Mouse (Mus musculus) intestine, embryonic 16.5 days (tissue): ENCODE measurements around the gene Lrrc51. TPM values are rescaled to one million over a fixed set of nuclear protein-coding genes. Genes with fewer than 3 reads are reported as not detected.
"Not testable (repeated sequence)": the region's sequence is repeated elsewhere in the genome, so short reads cannot be mapped to it uniquely, and the experiment has no call there.

Experiments used
- ATAC-seq: fragments of 200-750 bp; cut with Nextera tagmentation; 2 replicates; pipeline ENCODE4 v1.8.0; 2017; ENCODE audit warnings: moderate TSS enrichment, moderate library complexity
- H3K27ac ChIP-seq: fragments of 300-500 bp; sonication (generic); 2 replicates; pipeline ENCODE4 v1.5.1; 2014; ENCODE audit warnings: mild to moderate bottlenecking, low read length
- H3K27me3 ChIP-seq: fragments of 300-500 bp; sonication (generic); replicated peaks from 2 replicates; pipeline ENCODE4 v1.6.1; 2014; ENCODE audit warnings: low read length, control low read depth, mixed read lengths; ENCODE audit not compliant: control insufficient read depth, insufficient read depth
- H3K36me3 ChIP-seq: fragments of 300-500 bp; sonication (generic); 2 replicates; pipeline ENCODE4 v1.6.1; 2014; ENCODE audit warnings: low read length, control low read depth; ENCODE audit not compliant: control insufficient read depth, insufficient read depth
- H3K4me1 ChIP-seq: fragments of 300-500 bp; sonication (generic); 2 replicates; pipeline ENCODE4 v1.6.1; 2014; ENCODE audit warnings: low read length, control low read depth, mixed read lengths; ENCODE audit not compliant: control insufficient read depth, insufficient read depth
- H3K4me2 ChIP-seq: fragments of 300-500 bp; sonication (generic); 2 replicates; pipeline ENCODE4 v1.6.1; 2014; ENCODE audit warnings: low read depth, low read length, control low read depth
- H3K4me3 ChIP-seq: fragments of 300-500 bp; sonication (generic); 2 replicates; pipeline ENCODE4 v1.5.1; 2014; ENCODE audit warnings: mild to moderate bottlenecking, low read length
- H3K9ac ChIP-seq: fragments of 300-500 bp; sonication (generic); 2 replicates; pipeline ENCODE4 v1.6.1; 2014; ENCODE audit warnings: low read depth, low read length
- H3K9me3 ChIP-seq: fragments of 300-500 bp; sonication (generic); 2 replicates; pipeline ENCODE4 v1.6.1; 2016; ENCODE audit warnings: low read length, control low read depth; ENCODE audit not compliant: control insufficient read depth
- WGBS: fragments of 180-500 bp; shearing (Covaris S2); extraction: QIAGEN DNeasy Blood & Tissue Kit; methylation state at CpG from one replicate; pipeline ENCODE4 v1.1.7; 2014; 5-methylcytosine and 5-hydroxymethylcytosine counted together
- polyA plus RNA-seq: library from polyadenylated mRNA; unstranded; fragments of >200 nt; fragmentation: Nextera tagmentation; extraction: Ambion mirVana; gene quantifications from 2 replicates; pipeline ENCODE4 v1.2.1, GENCODE M21; 2015

Lrrc51 gene
- polyA plus RNA-seq, 1 experiment from 2014 or later: 10.1 TPM

DNA sequence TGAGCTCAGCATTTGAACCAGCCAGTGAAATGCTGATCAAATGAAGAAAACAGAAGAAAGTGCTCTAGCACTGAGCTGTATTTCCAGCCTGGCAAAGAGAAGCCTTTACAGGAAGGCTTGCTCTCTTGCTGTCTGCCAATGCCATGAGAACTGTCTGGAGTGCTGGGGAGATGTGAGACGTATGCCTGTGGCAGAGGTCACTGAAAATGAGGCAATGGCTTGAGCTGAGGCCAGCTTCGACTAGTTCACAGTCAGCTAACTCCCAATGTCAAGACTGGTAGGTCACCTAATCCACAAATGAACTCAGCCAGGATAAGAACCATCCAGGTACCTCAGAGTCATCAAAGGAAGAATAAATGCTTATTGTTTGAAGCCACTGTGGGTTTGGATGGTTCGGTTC, 5.6 kb downstream of the Lrrc51 start:
- H3K4me3 ChIP-seq: no peak overlapping the region

DNA sequence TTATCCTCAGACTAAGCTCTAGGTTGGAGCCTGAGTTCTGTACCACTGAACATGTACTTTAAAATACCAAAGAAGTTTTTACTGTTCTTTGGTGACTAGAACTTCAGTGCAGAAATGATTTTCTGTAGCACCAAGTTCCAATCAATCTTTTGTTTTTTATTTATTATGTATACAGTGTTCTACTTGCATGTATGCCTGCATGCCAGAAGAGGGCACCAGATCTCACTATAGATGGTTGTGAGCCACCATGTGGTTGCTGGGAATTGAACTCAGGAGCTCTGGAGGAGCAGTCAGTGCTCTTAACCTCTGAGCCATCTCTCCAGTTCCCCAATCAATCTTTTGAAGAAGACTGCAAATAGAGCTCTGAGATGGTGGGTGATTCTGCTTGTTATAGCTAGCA, 7.8 kb downstream of the Lrrc51 start:
- not testable (repeated sequence) for H3K27me3 ChIP-seq, H3K27ac ChIP-seq, H3K9me3 ChIP-seq, H3K4me3 ChIP-seq, H3K9ac ChIP-seq, ATAC-seq, H3K4me1 ChIP-seq, H3K36me3 ChIP-seq, H3K4me2 ChIP-seq

More for the DNA sequence above, 5.6 kb downstream of the Lrrc51 start:
- Histone ChIP-seq H3K36me3 (no peaks in the 10 kb centered on the region), H3K4me2 (no peak overlapping the region), H3K9ac (no peak overlapping the region), H3K4me1 (peaks cover 7% of the 10 kb centered on the region), H3K27me3 (no peaks in the 10 kb centered on the region), H3K27ac (no peak overlapping the region), H3K9me3 (no peaks in the 10 kb centered on the region)
- no peak for ATAC-seq
- WGBS: 83% methylated on average over 3 of the region's 3 CpGs

DNA sequence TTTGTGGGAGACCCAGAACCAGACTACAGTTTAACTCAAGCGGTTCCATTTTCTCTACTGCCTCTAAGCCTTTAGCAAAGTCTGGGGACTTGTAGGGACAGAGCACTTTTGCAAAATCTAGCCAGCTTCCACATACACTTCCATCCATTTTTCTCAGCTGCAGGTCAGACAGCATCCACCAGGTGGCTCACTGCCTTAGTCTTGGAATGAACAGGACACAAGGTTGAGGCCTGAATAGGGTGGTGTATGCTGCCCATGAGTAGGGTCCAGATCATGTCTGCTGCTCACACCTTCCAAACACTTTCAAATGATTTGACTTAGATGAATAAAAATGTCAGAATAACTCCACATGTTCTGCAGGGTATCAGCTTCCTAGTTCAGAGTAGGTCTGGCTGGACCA, 15.6 kb downstream of the Lrrc51 start:
- WGBS: 16% methylated on average over 1 of the region's 1 CpGs
- H3K9ac ChIP-seq: no peak overlapping the region

DNA sequence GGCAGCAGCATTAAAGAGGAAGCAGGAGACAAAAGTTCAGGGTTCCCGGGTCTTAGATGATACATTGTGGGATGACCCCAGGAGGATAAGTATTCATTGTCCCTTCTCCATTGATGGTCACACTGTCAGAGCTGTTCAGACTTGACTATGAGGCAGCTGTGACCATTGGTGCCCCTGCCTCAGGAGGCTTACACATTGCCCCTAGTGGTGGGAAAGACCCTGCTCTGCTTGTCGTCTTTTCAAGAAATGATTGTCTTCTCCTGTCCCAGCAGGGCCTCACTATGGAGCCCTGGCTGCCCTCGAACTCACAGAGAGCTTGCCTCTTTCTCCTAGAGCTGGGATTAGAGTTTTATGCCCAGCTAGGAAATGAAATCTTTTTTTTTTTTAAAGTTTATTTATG, 21.7 kb downstream of the Lrrc51 start:
- H3K9ac ChIP-seq: no peak overlapping the region
- no peaks in the 10 kb centered on the region for H3K27me3 ChIP-seq
- no peaks in the 10 kb centered on the region for H3K9me3 ChIP-seq
- no peak overlapping the region for H3K27ac ChIP-seq
- peaks cover 11% of the 10 kb centered on the region for H3K4me1 ChIP-seq
- WGBS: 71% methylated on average over 3 of the region's 3 CpGs
- peaks cover 18% of the 10 kb centered on the region for H3K36me3 ChIP-seq
- no peak overlapping the region for H3K4me2 ChIP-seq
- no peak for ATAC-seq
- H3K4me3 ChIP-seq: no peak overlapping the region

More for the DNA sequence above, 15.6 kb downstream of the Lrrc51 start:
- Histone ChIP-seq H3K9me3 (no peaks in the 10 kb centered on the region), H3K4me3 (no peak overlapping the region), H3K27ac (no peak overlapping the region), H3K27me3 (no peaks in the 10 kb centered on the region), H3K4me2 (no peak overlapping the region), H3K36me3 (peaks cover 7% of the 10 kb centered on the region; the same call in 1 of the 2 replicates), H3K4me1 (no peaks in the 10 kb centered on the region)
- ATAC-seq: peak; percentile 64

DNA sequence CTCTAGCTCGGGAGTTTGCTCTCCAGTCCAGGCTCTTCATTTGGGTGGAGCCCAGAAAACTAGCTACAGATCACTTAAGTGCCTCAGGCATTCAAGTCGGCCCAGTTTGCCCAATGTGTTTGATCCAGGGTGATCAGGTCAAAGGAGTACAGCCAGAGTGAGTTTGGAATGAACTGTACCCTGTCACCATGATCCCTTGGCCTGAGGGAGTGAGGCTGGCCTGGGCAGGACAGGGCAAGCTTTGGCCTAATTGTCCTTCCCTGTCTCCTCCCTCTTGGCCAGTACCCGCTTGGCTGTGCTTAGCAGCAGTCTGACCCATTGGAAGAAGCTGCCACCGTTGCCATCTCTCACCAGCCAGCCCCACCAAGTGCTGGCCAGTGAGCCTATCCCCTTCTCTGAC, 23.6 kb downstream of the Lrrc51 start:
- Histone ChIP-seq H3K4me3 (no peak overlapping the region), H3K9me3 (no peaks in the 10 kb centered on the region), H3K9ac (no peak overlapping the region), H3K27me3 (no peaks in the 10 kb centered on the region), H3K4me1 (peaks cover 19% of the 10 kb centered on the region), H3K4me2 (no peak overlapping the region), H3K36me3 (peaks cover 18% of the 10 kb centered on the region), H3K27ac (no peak overlapping the region)
- no peak for ATAC-seq
- 88% methylated on average over 4 of the region's 4 CpGs for WGBS

DNA sequence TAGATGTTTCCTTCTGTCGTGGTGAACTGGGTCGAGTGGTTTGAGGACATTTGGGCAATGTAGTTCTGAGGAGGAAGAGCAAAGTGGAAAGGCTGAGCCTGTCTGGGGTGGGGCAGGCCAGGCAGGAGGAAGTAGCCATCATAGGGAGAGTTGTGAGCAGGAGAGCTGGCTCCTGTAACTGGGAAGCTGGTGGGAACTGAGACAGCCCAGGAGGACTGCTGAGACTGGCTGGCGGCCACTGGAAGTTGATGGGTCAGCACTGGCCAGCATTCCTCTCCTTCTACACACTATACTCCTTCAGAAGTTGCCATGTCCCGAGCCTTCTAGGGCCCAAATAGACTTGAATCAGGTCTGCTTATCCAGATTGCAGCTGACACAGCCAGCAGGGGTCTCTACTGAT, 25.3 kb downstream of the Lrrc51 start:
- H3K4me1 ChIP-seq: peaks cover 21% of the 10 kb centered on the region
- H3K9me3 ChIP-seq: no peaks in the 10 kb centered on the region
- 0 out of 2 replicates have a peak overlapping the region, but pooled peaks have one; percentile 22 for H3K9ac ChIP-seq
- no peaks in the 10 kb centered on the region for H3K27me3 ChIP-seq
- H3K36me3 ChIP-seq: peaks cover 14% of the 10 kb centered on the region
- H3K4me3 ChIP-seq: no peak overlapping the region
- 0 out of 2 replicates have a peak overlapping the region, but pooled peaks have one; percentile 16 for H3K4me2 ChIP-seq
- WGBS: 67% methylated on average over 4 of the region's 4 CpGs
- ATAC-seq: no peak
- 0 out of 2 replicates have a peak overlapping the region, but pooled peaks have one; percentile 14 for H3K27ac ChIP-seq

DNA sequence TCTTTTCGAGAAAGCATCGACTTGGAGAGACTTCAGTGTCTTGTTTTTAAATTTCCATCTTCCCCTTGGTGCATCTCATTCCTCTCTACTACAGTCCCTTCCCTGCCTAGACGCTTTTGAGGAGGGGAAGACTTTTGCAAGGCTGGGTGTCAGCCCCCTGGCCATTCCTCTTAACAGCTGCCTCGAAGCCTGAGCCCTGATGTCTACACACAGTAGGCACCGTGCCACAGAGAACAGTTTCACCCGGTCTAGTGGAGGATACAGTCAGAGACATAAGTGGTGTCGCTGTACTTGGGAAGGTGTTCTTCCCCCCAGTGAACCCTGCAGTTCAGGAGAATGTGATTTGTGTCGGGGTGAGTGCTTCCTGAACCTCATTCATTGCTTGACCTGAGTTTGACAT, 27.0 kb downstream of the Lrrc51 start:
- Histone ChIP-seq H3K36me3 (peaks cover 9% of the 10 kb centered on the region), H3K4me1 (peaks cover 21% of the 10 kb centered on the region), H3K9me3 (no peaks in the 10 kb centered on the region), H3K27ac (peak overlapping the region; percentile 99), H3K9ac (peak overlapping the region; percentile 95), H3K27me3 (no peaks in the 10 kb centered on the region), H3K4me2 (peak overlapping the region; percentile 68), H3K4me3 (peak overlapping the region; percentile 91)
- WGBS: 59% methylated on average over 8 of the region's 8 CpGs
- ATAC-seq: no peak

DNA sequence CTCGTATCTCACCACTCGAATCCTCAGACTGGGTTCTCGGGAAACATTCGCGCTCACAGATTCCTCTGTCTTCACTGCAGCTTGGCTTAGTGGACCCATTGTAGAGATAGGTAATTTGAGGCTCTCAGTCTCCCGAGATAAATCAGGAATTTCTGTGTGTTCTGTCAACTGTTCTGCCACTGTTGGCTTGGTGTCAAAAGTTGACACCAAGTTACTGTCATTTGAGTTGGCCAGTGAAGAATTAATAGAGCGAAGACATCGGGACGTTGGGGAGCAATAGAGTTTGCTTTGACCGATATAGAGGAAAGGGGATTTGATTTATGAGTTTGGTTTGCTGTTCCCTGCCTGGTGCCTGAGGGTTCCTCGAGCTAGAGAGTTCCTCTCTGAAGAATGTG, 27.4 kb downstream of the Lrrc51 start, which contains the start of gene Tomt:
Gene Tomt, minus strand, starts transcription at position 73 of the 395 bp plus-strand sequence.
- ATAC-seq: no peak
- Histone ChIP-seq H3K4me3 (peak within 1 kb of the TSS; percentile 91), H3K9me3 (no peaks in the 10 kb centered on the region), H3K4me2 (peak within 1 kb of the TSS; percentile 68), H3K9ac (peak within 1 kb of the TSS; percentile 95), H3K27ac (peak within 1 kb of the TSS; percentile 99), H3K27me3 (no peaks in the 10 kb centered on the region), H3K36me3 (peaks cover 9% of the 10 kb centered on the region), H3K4me1 (peaks cover 21% of the 10 kb centered on the region)
- WGBS: 9% methylated on average over 11 of the region's 11 CpGs

DNA sequence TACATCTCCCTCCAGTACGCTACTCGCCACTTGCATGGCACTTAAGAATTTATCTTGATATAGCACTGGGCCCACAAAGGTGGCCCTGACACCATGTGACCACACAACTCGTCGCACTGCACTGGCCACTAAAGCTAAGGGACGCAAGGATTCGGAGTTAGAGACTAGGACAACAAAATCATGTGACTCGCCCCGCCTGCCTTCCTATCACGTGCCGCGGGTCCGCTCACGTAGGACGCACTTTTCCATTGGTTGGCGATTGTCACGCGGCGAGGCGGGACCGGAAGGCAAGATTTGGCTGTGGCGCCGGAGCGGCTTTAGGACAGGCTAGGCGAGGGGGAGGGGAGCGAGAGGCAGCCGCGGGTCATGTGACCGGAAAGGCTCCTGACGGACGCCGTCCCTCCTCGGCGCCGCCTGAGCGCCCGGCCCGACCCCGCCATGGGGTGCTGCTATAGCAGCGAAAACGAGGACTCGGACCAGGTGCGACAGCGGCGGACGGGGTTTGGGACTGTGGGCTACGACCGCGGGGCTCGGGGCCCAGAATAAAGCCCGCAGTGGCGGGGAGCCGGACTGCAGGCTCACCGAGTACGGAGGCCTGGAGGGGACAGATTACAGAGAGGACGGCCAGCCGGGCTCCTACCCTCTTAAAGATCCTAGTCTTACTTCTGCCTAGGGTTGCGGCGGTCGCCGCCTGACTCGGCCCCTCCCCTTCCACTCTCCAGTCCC, 28.0 kb downstream of the Lrrc51 start, which contains the start of gene Lamtor1:
Gene Lamtor1, plus strand, starts transcription at position 344 of the 726 bp plus-strand sequence.
- under 1% methylated on average over 61 of the region's 61 CpGs for WGBS
- no peaks in the 10 kb centered on the region for H3K27me3 ChIP-seq
- H3K27ac ChIP-seq: peak within 1 kb of the TSS; percentile 99
- peak within 1 kb of the TSS; percentile 68 for H3K4me2 ChIP-seq
- no peaks in the 10 kb centered on the region for H3K9me3 ChIP-seq
- H3K4me1 ChIP-seq: peaks cover 21% of the 10 kb centered on the region
- peak within 1 kb of the TSS; percentile 95 for H3K9ac ChIP-seq
- H3K36me3 ChIP-seq: peaks cover 6% of the 10 kb centered on the region
- peak; percentile 97 for ATAC-seq
- peak within 1 kb of the TSS; percentile 91 for H3K4me3 ChIP-seq
